Mouse (Mus musculus): ENCODE measurements at regions not wholly inside any gene's neighbourhood (a gene's known extent, or its start where the extent isn't known, plus 50 kb on each side); places are given as distances from the start of the nearest gene placed in this dataset.
A peak's percentile ranks its signal among the peaks of the same experiment; 100 is the strongest.

GRCm38 (mm10) chr13:119358696-119359095, 69.7 kb upstream of the Paip1 start:
- no peak for DNase-seq (ENCODE audit: low spot score in 2 of 2)

DNA sequence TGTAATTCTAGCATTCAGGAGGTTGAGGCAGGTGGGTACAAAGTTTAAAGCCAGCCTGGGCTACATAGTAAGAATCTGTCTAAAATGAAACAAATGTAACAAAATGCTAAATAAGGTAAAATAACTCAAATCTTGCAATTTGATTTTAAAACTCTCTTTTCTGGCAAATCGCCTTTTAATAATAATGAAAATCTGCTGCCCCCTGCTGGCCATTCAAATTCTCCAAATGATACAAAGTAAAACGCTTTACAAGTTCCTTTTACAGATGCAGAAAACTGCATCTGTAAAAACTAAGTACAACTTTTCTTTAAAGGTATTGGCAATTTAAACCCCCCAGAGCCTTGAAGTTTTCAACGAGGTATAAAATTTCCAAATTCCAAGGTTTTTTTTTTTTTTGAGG, 65.0 kb upstream of the Paip1 start:
- DNase-seq (ENCODE audit: low spot score in 2 of 2): peak in 1 of 2 experiments; percentile 35

DNA sequence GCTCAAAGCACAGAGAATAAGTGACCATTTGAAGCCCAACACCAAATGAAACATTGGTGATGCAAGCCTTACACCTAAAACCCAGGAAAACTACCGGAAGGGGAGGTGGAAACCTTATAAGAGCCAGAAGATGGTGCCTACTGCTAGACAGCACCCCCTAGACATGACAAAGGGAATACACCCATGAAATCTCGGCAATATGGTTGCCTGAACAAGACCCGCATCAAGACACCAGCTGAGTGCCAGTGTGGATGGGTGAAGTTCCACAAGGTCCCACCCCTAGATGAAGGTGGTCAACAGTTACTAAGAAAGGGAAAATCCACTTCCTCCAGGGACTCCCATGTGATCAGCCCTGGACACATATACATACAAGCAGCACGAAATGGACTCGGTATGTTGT, 64.2 kb upstream of the Paip1 start:
- DNase-seq (ENCODE audit: low spot score in 2 of 2): no peak

GRCm38 (mm10) chr13:119367544-119367943, 60.9 kb upstream of the Paip1 start:
- DNase-seq (ENCODE audit: low spot score in 2 of 2): no peak

- DNase-seq (ENCODE audit: low spot score in 2 of 2): peak; percentile 75 to 85
Observed at GRCm38 (mm10) chr13:119378404-119379037, 49.9 kb upstream of the Paip1 start.
